Mouse (Mus musculus): ENCODE data around the gene Spata22. TPM values are rescaled to one million over a fixed set of nuclear protein-coding genes. Genes with fewer than 3 reads are reported as not detected.

Spata22 gene
- polyA plus RNA-seq, 1 experiment from 2014 or later, result 0.12 TPM

DNA sequence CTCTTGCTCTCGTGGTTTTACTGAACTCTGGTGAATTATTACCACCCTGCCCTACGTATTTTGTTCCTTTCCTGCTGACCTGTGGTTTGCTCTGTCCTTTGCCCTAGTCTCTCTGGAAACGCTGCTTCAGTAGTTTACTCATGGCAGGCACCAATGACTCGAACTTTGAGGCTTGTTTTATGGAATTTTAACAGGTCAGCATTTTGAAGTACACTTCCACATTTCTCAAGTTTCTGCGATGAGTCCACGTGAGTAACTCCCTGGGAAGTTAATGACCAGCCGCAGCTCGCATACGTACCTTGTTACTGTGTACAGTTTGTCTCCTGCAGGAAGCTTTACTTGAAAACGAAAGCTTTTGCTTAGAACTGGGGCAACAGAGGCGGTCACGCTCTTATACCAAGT is 3.1 kb upstream of the Spata22 start:
- Histone ChIP-seq H3K4me1 (peaks cover 2% of the 10 kb centered on the region; the same call in 1 of the 2 replicates), H3K4me2 (no peak overlapping the region), H3K9me3 (replicated peaks) (no peaks in the 10 kb centered on the region), H3K36me3 (no peaks in the 10 kb centered on the region), H3K4me3 (replicated peaks) (no peak overlapping the region), H3K27me3 (replicated peaks) (no peaks in the 10 kb centered on the region), H3K27ac (replicated peaks) (no peak overlapping the region), H3K9ac (replicated peaks) (no peak overlapping the region)
- WGBS, result 61% methylated on average over 12 of the region's 12 CpGs
- no peak for ATAC-seq (ENCODE audit: low FRiP score)

DNA sequence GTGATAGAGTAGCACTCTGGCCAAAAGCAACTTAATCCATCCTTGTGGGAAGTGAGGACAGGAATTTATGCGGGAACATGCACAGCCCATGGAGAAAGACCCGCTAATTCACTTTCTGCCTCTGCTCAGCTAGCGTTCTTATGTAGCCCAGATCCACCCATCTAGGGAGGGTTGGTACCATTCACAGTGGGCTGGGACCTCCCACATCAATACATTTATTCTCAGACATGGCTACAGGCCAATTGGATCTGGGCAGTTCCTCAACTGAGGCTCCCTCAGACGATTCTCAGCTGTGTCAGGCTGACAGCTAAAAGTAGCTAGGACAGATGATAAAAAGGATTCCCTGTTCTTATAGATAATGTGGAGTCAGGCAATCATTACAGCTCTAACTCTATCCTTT is 2.2 kb upstream of the Spata22 start:
- Histone ChIP-seq H3K36me3 (no peaks in the 10 kb centered on the region), H3K9me3 (replicated peaks) (no peaks in the 10 kb centered on the region), H3K27ac (replicated peaks) (no peak overlapping the region), H3K4me2 (no peak overlapping the region), H3K4me1 (peaks cover 2% of the 10 kb centered on the region; the same call in 1 of the 2 replicates), H3K4me3 (replicated peaks) (no peak overlapping the region), H3K27me3 (replicated peaks) (no peaks in the 10 kb centered on the region), H3K9ac (replicated peaks) (no peak overlapping the region)
- no peak for ATAC-seq (ENCODE audit: low FRiP score)
- 66% methylated on average over 4 of the region's 4 CpGs for whole genome bisulfite sequencing

DNA sequence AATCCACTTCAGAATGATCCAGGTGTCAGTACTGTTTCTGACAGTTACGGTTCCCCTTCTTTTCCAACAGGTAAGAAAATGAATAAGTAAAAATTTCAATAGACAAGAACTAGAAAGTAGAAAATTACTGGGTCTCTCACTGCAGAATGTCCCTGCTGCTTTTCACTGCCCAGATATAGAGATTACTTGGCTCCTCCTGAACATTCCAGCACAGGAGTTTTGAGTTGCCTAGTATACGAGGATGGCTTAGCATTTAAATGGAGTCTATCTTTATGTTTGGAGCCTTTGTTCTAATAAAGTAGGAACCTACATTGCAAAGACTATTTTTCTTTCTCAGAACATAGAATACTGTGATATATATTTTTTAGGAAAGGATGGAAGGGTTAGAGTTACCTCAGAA is 3.8 kb downstream of the Spata22 start:
- Histone ChIP-seq H3K27me3 (replicated peaks) (no peaks in the 10 kb centered on the region), H3K9me3 (replicated peaks) (no peaks in the 10 kb centered on the region), H3K36me3 (no peaks in the 10 kb centered on the region), H3K27ac (replicated peaks) (no peak overlapping the region), H3K9ac (replicated peaks) (no peak overlapping the region), H3K4me2 (no peak overlapping the region), H3K4me3 (replicated peaks) (no peak overlapping the region), H3K4me1 (no peaks in the 10 kb centered on the region)
- WGBS, result 65% methylated on average over 2 of the region's 2 CpGs
- no peak for ATAC-seq (ENCODE audit: low FRiP score)

DNA sequence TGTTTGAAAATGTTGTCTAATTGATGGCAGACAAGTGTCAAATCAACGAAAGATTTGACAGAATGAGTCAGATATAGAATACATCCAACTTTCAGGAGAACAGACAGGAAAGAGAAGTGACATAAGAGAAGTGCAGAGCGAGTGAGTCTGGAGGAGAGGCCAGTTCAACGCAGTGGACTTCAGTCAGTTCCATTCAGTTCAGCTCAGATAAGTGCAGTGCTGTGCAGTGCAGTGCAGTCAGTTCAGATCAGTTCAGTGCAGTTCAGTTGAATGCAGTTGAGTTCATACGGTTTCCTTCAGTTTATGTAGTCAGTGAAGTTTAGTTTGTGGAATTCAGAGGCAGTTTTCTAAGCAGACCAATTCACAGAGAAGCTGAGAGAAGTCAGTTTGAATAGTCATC is 7.4 kb downstream of the Spata22 start:
- Histone ChIP-seq H3K27ac (replicated peaks) (no peak overlapping the region), H3K9me3 (replicated peaks) (no peaks in the 10 kb centered on the region), H3K9ac (replicated peaks) (no peak overlapping the region), H3K4me2 (no peak overlapping the region), H3K27me3 (replicated peaks) (no peaks in the 10 kb centered on the region), H3K4me1 (no peaks in the 10 kb centered on the region), H3K4me3 (replicated peaks) (no peak overlapping the region), H3K36me3 (no peaks in the 10 kb centered on the region)
- 80% methylated on average over 4 of the region's 4 CpGs for WGBS
- no peak for ATAC-seq (ENCODE audit: low FRiP score)

DNA sequence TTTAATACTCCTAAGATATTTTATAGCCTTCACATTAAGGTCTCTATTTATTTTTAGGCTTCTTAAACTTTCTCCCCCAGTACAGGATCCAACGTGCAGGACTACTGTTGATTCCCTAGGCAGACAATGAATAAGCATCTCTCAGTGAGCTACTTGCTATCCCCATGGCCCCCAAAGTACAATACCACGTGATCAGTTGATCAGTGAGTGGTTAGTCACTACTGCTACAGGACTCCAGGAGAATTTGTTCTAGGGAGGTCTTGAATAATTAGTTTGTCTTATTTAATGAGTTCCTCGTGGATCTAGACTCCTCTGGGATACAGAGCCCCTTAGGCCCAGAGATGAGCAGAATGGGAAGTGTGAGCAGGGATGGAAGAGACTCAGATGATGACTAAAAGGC is 20.9 kb downstream of the Spata22 start, which contains the start of gene Olfr20:
Gene Olfr20 (plus strand): TSS at position 301 of the 400 bp plus-strand sequence.
- no peak within 1 kb of the TSS for H3K9ac ChIP-seq (replicated peaks)
- no peak within 1 kb of the TSS for H3K27ac ChIP-seq (replicated peaks)
- H3K4me2 ChIP-seq, result no peak within 1 kb of the TSS
- H3K27me3 ChIP-seq (replicated peaks), result no peaks in the 10 kb centered on the region
- H3K9me3 ChIP-seq (replicated peaks), result no peaks in the 10 kb centered on the region
- no peak within 1 kb of the TSS for H3K4me3 ChIP-seq (replicated peaks)
- ATAC-seq (ENCODE audit: low FRiP score), result no peak
- 47% methylated on average over 3 of the region's 3 CpGs for WGBS
- H3K4me1 ChIP-seq, result no peaks in the 10 kb centered on the region
- H3K36me3 ChIP-seq, result no peaks in the 10 kb centered on the region

DNA sequence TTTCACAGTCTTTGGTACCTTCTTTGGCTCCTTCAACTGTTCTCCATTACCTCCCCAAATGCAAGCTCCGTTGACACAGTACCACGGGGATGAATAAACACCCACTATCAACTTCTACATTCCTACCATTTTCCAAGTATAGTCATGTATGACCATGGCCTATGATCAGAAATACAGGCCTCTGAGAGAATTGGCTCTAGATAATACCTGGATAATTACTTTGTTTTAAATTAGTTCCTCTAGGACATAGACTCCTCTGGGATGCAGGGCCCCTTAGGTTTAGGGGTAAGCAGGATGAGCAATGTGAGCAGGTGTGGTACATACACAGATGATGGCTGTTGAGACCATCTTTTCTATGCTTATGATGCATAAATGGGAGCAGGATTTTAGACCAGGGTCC is 41.4 kb downstream of the Spata22 start, which contains the start of gene Olfr376:
Gene Olfr376 (plus strand): TSS at position 301 of the 400 bp plus-strand sequence.
- no peaks in the 10 kb centered on the region for H3K4me1 ChIP-seq
- no peaks in the 10 kb centered on the region for H3K36me3 ChIP-seq
- WGBS, result 94% methylated on average over 2 of the region's 2 CpGs
- H3K27me3 ChIP-seq (replicated peaks), result no peaks in the 10 kb centered on the region
- H3K9ac ChIP-seq (replicated peaks), result no peak within 1 kb of the TSS
- no peak within 1 kb of the TSS for H3K27ac ChIP-seq (replicated peaks)
- no peak for ATAC-seq (ENCODE audit: low FRiP score)
- no peak within 1 kb of the TSS for H3K4me3 ChIP-seq (replicated peaks)
- H3K9me3 ChIP-seq (replicated peaks), result no peaks in the 10 kb centered on the region
- no peak within 1 kb of the TSS for H3K4me2 ChIP-seq

DNA sequence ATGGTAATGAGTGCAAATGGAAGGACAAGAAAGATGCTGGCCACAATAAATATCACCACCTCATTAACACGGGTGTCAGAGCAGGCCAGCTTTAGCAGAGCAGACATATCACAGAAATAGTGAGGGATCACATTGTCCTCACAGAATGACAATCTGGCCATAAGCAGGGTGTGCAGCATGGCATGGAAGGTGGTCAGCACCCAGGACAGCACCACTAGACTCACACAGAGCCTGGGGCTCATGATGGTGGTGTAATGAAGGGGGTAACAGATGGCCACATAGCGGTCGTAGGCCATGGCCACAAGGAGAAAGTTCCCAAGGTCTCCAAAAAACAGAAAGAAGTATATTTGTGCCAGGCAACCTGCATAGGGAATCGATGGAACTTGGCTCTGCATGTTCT is 65.8 kb downstream of the Spata22 start:
- 75% methylated on average over 4 of the region's 4 CpGs for WGBS
- no peaks in the 10 kb centered on the region for H3K36me3 ChIP-seq

More for the DNA sequence above, 65.8 kb downstream of the Spata22 start:
- no peak for ATAC-seq (ENCODE audit: low FRiP score)
- Histone ChIP-seq H3K9ac (replicated peaks) (no peak overlapping the region), H3K27me3 (replicated peaks) (no peaks in the 10 kb centered on the region), H3K9me3 (replicated peaks) (no peaks in the 10 kb centered on the region), H3K27ac (replicated peaks) (no peak overlapping the region), H3K4me3 (replicated peaks) (no peak overlapping the region), H3K4me2 (no peak overlapping the region), H3K4me1 (no peaks in the 10 kb centered on the region)

Other genes with a start within 250 kb of the Spata22 start
- gene Itgae, start 239.2 kb upstream of the Spata22 start, polyA plus RNA-seq (2015; fragmentation: Nextera tagmentation; extraction: Ambion mirVana), result 0.19 and 2.7 TPM in 2 replicates
- 2.4 and 5.7 TPM in 2 replicates for gene Haspin, start 191.4 kb upstream of the Spata22 start, polyA plus RNA-seq (2015; fragmentation: Nextera tagmentation; extraction: Ambion mirVana)
- gene P2rx5, start 169.3 kb upstream of the Spata22 start, polyA plus RNA-seq (2015; fragmentation: Nextera tagmentation; extraction: Ambion mirVana), result 0.72 and 0.84 TPM in 2 replicates
- gene Emc6, start 152.7 kb upstream of the Spata22 start, polyA plus RNA-seq (2015; fragmentation: Nextera tagmentation; extraction: Ambion mirVana), result 136 and 148 TPM in 2 replicates
- gene Tax1bp3, start 152.7 kb upstream of the Spata22 start, polyA plus RNA-seq (2015; fragmentation: Nextera tagmentation; extraction: Ambion mirVana), result 118 and 133 TPM in 2 replicates
- gene Ctns, start 130.7 kb upstream of the Spata22 start, polyA plus RNA-seq (2015; fragmentation: Nextera tagmentation; extraction: Ambion mirVana), result 17.0 and 17.7 TPM in 2 replicates
- gene Shpk, start 130.3 kb upstream of the Spata22 start, polyA plus RNA-seq (2015; fragmentation: Nextera tagmentation; extraction: Ambion mirVana), result 3.0 and 3.4 TPM in 2 replicates
- gene Trpv1, start 95.4 kb upstream of the Spata22 start, polyA plus RNA-seq (2015; fragmentation: Nextera tagmentation; extraction: Ambion mirVana), result 2.0 and 2.4 TPM in 2 replicates
- 0.20 and 0.29 TPM in 2 replicates for gene Trpv3, start 62.4 kb upstream of the Spata22 start, polyA plus RNA-seq (2015; fragmentation: Nextera tagmentation; extraction: Ambion mirVana)
- 3.4 and 4.0 TPM in 2 replicates for gene Aspa, start 145 bp upstream of the Spata22 start, polyA plus RNA-seq (2015; fragmentation: Nextera tagmentation; extraction: Ambion mirVana)
- not detected in 2 replicates for gene Gm49340, start within 50 bp of the Spata22 start, polyA plus RNA-seq (2015; fragmentation: Nextera tagmentation; extraction: Ambion mirVana)
- not detected in 2 replicates for gene Olfr20, start 21.0 kb downstream of the Spata22 start, polyA plus RNA-seq (2015; fragmentation: Nextera tagmentation; extraction: Ambion mirVana)
- gene Olfr376, start 41.5 kb downstream of the Spata22 start, polyA plus RNA-seq (2015; fragmentation: Nextera tagmentation; extraction: Ambion mirVana), result not detected in 2 replicates
- gene Olfr1, start 69.9 kb downstream of the Spata22 start, polyA plus RNA-seq (2015; fragmentation: Nextera tagmentation; extraction: Ambion mirVana), result not detected in 2 replicates
- not detected in 2 replicates for gene Olfr378, start 98.7 kb downstream of the Spata22 start, polyA plus RNA-seq (2015; fragmentation: Nextera tagmentation; extraction: Ambion mirVana)
- gene Olfr380, start 127.8 kb downstream of the Spata22 start, polyA plus RNA-seq (2015; fragmentation: Nextera tagmentation; extraction: Ambion mirVana), result not detected in 2 replicates
- gene Olfr381, start 161.9 kb downstream of the Spata22 start, polyA plus RNA-seq (2015; fragmentation: Nextera tagmentation; extraction: Ambion mirVana), result not detected in 2 replicates
- gene Olfr382, start 187.5 kb downstream of the Spata22 start, polyA plus RNA-seq (2015; fragmentation: Nextera tagmentation; extraction: Ambion mirVana), result not detected in 2 replicates